In the genomic region with DNA sequence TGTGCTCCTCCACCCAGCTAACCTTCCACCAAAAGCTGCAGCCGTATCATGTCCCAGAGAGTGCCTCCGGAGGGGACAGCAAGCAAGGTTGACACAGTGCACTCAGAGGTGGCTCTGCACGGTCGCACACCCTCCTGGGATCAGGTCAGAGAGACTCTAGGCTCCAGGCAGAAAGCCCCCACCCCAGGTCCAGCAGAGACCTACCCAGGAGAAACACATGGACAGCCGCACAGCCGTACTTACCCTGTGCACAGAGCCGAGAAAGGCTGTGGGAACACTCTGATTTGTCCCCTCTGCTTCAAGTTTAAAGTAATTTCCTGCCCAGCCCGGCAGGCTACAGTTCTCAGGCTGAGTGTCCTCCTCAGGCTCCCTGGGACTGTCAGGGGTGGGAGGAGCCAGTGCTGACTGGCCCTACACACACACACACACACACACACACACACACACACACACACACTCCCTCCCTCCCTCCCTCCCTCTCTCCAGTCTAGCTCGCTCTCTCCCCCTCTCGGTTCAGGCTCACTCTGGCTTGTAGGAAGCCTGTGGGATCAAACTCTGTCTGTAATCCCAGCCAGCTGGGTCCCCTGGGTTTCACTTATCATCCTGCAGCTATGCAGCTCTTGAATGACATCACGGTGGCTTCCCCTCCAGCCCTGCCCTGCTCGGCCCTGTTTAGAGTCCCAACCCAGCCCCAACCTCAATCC, we compare ENCODE assay signal across 8 mouse cellular contexts.
DNase-seq lines count a peak whose midpoint lies in the region; ATAC-seq lines count a peak whose summit lies in the region.

No protein-coding gene starts in this region.

- DNase-seq in 416B (ENCODE audit: low read depth) = peak; percentile 22
- DNase-seq in adrenal gland, adult 2 months = peak; percentile 88
- DNase-seq in forebrain, embryonic 14.5 days (ENCODE audit: low spot score) = peak; percentile 73
- DNase-seq in heart, postnatal 25 days (ENCODE audit: low spot score) = peak; percentile 90
- peak; percentile 86 to 91 for DNase-seq in kidney, postnatal 4 days
- DNase-seq in lung, postnatal 25 days (ENCODE audit: low spot score) = peak; percentile 71
- DNase-seq in retina, postnatal 7 days (ENCODE audit: low read depth, low spot score) = peak; percentile 61

- no peak overlapping the region for H3K4me2 ChIP-seq in forebrain, embryonic 14.5 days (ENCODE audit: low read length)

- H3K27me3 ChIP-seq in forebrain, embryonic 14.5 days (replicated peaks; ENCODE audit: control insufficient read depth, insufficient read depth, low read length) = no peaks in the 10 kb centered on the region

- H3K4me1 ChIP-seq in forebrain, embryonic 14.5 days (ENCODE audit: control insufficient read depth, insufficient read depth, low read length) = no peaks in the 10 kb centered on the region

- intact Hi-C loops in heart, postnatal 25 days (cut with DNase I) = loop anchor here (5.0 kb wide), 1 partner anchor 36 kb away; no protein-coding TSS in a partner anchor

- peak overlapping the region; percentile 33; the same call in 1 of the 2 replicates for H3K27ac ChIP-seq in forebrain, embryonic 14.5 days (ENCODE audit: low read depth, low read length)

- ATAC-seq in forebrain, embryonic 14.5 days = peak; percentile 82
- no peak for ATAC-seq in erythroblast, adult 5-6 weeks (replicated peaks; ENCODE audit: low FRiP score, poor library complexity, severe bottlenecking)

- no peaks in the 10 kb centered on the region for H3K9me3 ChIP-seq in forebrain, embryonic 14.5 days (replicated peaks; ENCODE audit: control insufficient read depth, low read length)

- WGBS in forebrain, embryonic 14.5 days = 15% methylated on average over 12 of the region's 12 CpGs

- H3K4me3 ChIP-seq in forebrain, embryonic 14.5 days (ENCODE audit: low read depth, low read length) = no peak overlapping the region

- no peaks in the 10 kb centered on the region for H3K36me3 ChIP-seq in forebrain, embryonic 14.5 days (ENCODE audit: control insufficient read depth, insufficient read depth, low read length)

- no peak overlapping the region for H3K9ac ChIP-seq in forebrain, embryonic 14.5 days (ENCODE audit: low read length)

Comparison
In these comparisons a context has a peak if more than half of its experiments do, and no peak if none do; other contexts are left out.
1. DNase-seq: peak in every context shown above with its lines; median percentile 90 in heart, postnatal 25 days; 88 in kidney, postnatal 4 days; 88 in adrenal gland, adult 2 months; 73 in forebrain, embryonic 14.5 days; 71 in lung, postnatal 25 days; 61 in retina, postnatal 7 days; 22 in 416B.